Mouse (Mus musculus) heart, embryonic 10.5 days (tissue): ENCODE measurements around the gene Ppp1r9a. TPM values are rescaled to one million over a fixed set of nuclear protein-coding genes. Genes with fewer than 3 reads are reported as not detected.

ENCODE experiments used
- DNase-seq: peaks from one replicate; pipeline ENCODE4 v3.0.0-alpha.2; 2017; ENCODE audit warnings: low spot score
- H3K27ac ChIP-seq: fragments of 300-500 bp; sonication (generic); 2 replicates; pipeline ENCODE4 v1.5.1; 2016; ENCODE audit warnings: mild to moderate bottlenecking
- H3K27me3 ChIP-seq: fragments of 300-500 bp; sonication (generic); 2 replicates; pipeline ENCODE4 v1.6.1; 2016; ENCODE audit warnings: mild to moderate bottlenecking; ENCODE audit not compliant: poor library complexity, insufficient read depth, severe bottlenecking
- H3K36me3 ChIP-seq: fragments of 300-500 bp; sonication (generic); 2 replicates; pipeline ENCODE4 v1.6.1; 2016; ENCODE audit warnings: mild to moderate bottlenecking, moderate library complexity
- H3K4me1 ChIP-seq: fragments of 300-500 bp; sonication (generic); 2 replicates; pipeline ENCODE4 v1.6.1; 2016; ENCODE audit warnings: mild to moderate bottlenecking
- H3K4me3 ChIP-seq: fragments of 300-500 bp; sonication (generic); 2 replicates; pipeline ENCODE4 v1.5.1; 2016; ENCODE audit warnings: mild to moderate bottlenecking, moderate library complexity
- H3K9me3 ChIP-seq: fragments of 300-500 bp; sonication (generic); 2 replicates; pipeline ENCODE4 v1.6.1; 2016; ENCODE audit warnings: mild to moderate bottlenecking, moderate library complexity
- WGBS: fragments of 180-500 bp; shearing (Covaris S2); methylation state at CpG from one replicate; pipeline ENCODE4 v1.1.7; 2016; 5-methylcytosine and 5-hydroxymethylcytosine counted together
- polyA plus RNA-seq: library from polyadenylated mRNA; unstranded; fragments of >200 nt; fragmentation: Nextera tagmentation; extraction: Ambion mirVana; gene quantifications from 2 replicates; pipeline ENCODE4 v1.2.1, GENCODE M21; 2016

Ppp1r9a gene
- polyA plus RNA-seq, 1 experiment from 2014 or later = 21.4 TPM

DNA sequence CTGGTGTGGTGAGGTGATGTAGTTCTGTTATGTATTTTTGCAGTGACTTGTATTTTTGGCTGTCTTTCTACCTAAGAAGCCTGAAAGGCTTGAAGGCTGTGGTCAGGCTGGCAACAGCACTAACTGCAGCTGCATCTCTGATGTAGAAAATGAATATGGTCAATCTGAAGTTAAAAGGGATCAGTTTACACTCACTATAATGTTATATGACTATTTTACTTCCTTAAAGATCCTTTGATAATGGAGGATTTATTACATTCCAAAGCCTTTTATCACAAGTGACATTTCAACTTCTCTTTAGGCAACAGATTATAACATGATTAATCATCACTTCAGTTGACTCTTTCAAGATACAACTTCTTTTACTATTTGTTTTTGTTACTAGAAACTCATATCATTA lies 179.4 kb downstream of the Ppp1r9a start:
- DNase-seq = no peak
- Histone ChIP-seq H3K4me1 (peaks cover 5% of the 10 kb centered on the region), H3K27me3 (no peaks in the 10 kb centered on the region), H3K9me3 (no peaks in the 10 kb centered on the region), H3K36me3 (0 out of 2 replicates have a peak, but pooled peaks cover 7% of the 10 kb centered on the region), H3K4me3 (no peak overlapping the region), H3K27ac (no peak overlapping the region)

DNA sequence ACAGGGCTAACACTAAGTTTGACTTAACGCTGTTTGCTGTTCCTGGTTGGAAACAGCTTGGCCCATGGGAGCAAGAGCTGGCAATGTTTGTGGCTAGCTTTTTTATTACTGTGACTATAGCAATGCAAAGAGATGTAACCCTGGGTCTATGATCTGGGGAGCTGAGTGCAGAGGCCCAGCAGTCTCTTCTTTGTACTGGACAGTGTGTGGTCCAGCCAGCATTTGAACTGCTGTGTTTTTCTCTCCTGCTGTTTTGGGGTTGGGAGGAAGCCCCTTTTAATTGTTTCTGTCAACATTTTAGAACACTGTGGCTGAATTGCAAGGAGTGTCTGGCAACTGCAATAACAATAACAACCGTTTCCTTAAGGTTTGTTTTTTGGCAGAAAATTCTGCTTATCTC lies 180.0 kb downstream of the Ppp1r9a start:
- Histone ChIP-seq H3K27me3 (no peaks in the 10 kb centered on the region), H3K4me3 (no peak overlapping the region), H3K27ac (no peak overlapping the region), H3K4me1 (peaks cover 5% of the 10 kb centered on the region), H3K36me3 (0 out of 2 replicates have a peak, but pooled peaks cover 3% of the 10 kb centered on the region), H3K9me3 (no peaks in the 10 kb centered on the region)
- DNase-seq = no peak
- WGBS = 70% methylated on average over 2 of the region's 2 CpGs

DNA sequence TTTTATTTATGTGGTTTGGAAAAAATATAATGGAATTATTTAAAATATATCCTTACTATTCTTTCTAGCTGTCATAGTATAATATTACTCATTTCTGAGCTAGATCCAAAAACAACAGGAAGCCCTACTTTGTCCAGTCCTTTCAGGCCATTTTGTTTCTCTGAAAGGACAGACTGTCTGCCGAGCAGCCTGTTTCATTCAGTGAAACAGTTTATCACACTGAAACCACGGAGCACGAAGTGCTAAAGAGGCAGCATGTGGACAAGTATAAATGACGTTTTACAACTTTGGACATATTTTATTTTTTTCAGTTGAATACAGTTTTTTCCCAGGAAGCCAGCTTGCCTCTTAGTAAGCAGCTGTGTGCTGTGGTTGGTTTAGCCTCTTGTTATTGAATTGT lies 181.2 kb downstream of the Ppp1r9a start:
- no peak for DNase-seq
- Histone ChIP-seq H3K36me3 (no peaks in the 10 kb centered on the region), H3K27me3 (no peaks in the 10 kb centered on the region), H3K27ac (no peak overlapping the region), H3K9me3 (no peaks in the 10 kb centered on the region), H3K4me3 (no peak overlapping the region), H3K4me1 (peaks cover 5% of the 10 kb centered on the region)
- 57% methylated on average over 4 of the region's 4 CpGs for WGBS

DNA sequence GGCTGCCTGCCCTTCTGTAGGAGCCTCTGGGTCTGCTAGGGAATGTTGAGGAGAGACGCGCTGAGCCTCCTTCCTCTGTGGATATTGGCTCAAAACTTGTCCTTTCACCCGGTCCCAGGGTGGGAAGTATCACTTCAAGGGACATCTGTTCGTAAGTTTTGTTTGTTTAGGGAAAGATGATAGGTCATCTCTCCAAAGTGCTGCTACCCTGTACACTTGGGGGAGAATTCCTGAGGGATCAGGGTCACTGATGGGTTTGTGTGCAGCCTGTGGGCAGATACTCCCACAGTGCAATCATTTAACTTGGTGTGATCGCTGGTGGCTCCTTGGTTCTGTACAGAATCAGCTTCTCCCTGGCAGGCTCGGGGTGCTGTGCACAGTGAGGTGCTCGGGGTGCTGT lies 189.2 kb downstream of the Ppp1r9a start:
- no peak overlapping the region for H3K27ac ChIP-seq
- no peak for DNase-seq
- no peaks in the 10 kb centered on the region for H3K9me3 ChIP-seq
- H3K4me1 ChIP-seq = peaks cover 8% of the 10 kb centered on the region
- 78% methylated on average over 7 of the region's 7 CpGs for WGBS
- H3K36me3 ChIP-seq = no peaks in the 10 kb centered on the region
- no peak overlapping the region for H3K4me3 ChIP-seq
- no peaks in the 10 kb centered on the region for H3K27me3 ChIP-seq

DNA sequence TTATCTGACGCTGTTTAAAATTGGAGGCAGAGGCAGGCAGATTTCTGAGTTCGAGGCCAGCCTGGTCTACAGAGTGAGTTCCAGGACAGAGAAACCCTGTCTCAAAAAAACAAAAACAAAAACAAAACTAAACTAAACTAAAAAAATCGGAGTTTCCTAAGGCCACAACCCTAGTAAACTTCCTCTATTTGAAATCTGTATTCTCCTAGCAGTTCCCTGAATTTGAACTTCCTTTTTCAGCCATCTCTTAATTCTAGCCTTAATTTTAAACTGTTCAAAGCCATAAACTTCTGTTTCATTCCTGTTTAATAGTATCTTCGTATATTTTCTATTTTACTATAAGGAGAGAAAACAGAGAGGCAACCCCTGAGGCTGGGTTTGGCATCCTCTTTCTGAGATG lies 190.1 kb downstream of the Ppp1r9a start:
- no peaks in the 10 kb centered on the region for H3K36me3 ChIP-seq
- DNase-seq = no peak
- H3K9me3 ChIP-seq = no peaks in the 10 kb centered on the region
- H3K27ac ChIP-seq = peak overlapping the region; percentile 43; the same call in 1 of the 2 replicates
- 78% methylated on average over 4 of the region's 4 CpGs for WGBS
- no peak overlapping the region for H3K4me3 ChIP-seq
- peaks cover 8% of the 10 kb centered on the region for H3K4me1 ChIP-seq
- no peaks in the 10 kb centered on the region for H3K27me3 ChIP-seq

DNA sequence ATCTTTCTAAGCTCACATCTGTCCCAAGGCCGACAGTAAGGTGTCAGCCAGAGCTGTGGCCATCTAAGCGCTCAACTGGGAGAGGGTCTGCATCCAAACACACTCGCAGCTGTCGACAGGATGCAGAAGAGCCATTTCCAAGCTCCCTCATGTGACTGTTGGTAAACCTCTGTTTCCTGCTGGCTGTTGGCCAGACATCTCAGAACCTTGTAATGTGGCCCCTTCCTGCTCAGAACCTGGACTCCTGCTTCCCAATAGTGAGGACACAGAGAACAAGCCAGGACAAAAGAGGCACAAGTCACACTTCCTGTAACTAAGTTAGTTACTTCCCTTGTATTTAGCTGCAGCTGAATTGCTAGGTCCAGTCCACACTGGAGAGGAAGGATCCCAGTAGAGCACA lies 190.8 kb downstream of the Ppp1r9a start:
- H3K27me3 ChIP-seq = no peaks in the 10 kb centered on the region
- no peaks in the 10 kb centered on the region for H3K36me3 ChIP-seq
- H3K27ac ChIP-seq = peak overlapping the region; percentile 43; the same call in 1 of the 2 replicates
- no peak for DNase-seq
- H3K4me3 ChIP-seq = no peak overlapping the region
- no peaks in the 10 kb centered on the region for H3K9me3 ChIP-seq
- 27% methylated on average over 4 of the region's 4 CpGs for WGBS
- H3K4me1 ChIP-seq = peaks cover 8% of the 10 kb centered on the region

DNA sequence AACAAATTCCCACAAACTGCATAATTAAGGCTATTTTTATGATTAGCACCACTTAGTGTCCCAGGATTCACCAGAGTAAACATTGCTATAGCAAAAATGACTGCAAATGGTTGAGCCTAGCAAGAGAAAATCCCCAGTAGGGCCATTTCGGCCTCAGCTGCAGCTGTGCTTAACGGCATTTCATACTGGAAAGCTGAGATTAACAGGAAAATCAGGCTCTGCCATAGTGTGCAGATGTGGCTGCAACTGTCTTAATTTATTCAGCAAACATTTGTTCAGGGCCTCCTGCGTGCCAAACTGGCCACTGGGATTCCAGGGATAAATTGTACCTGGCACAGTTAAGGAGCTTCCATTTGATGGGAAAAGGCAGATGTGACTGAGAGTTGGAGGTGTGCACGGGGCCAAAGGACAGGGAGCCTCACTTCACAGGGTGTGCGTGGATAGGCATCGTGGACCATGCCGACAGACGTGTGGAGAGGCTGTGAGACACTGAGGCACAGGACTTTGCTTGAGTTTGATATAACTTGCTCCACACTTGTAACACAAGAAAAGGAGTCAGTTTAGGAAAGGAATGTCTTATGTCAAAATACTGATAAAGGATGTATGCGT lies 192.8 kb downstream of the Ppp1r9a start:
- Histone ChIP-seq H3K36me3 (no peaks in the 10 kb centered on the region), H3K9me3 (no peaks in the 10 kb centered on the region), H3K4me1 (peaks cover 8% of the 10 kb centered on the region), H3K27me3 (no peaks in the 10 kb centered on the region), H3K27ac (no peak overlapping the region), H3K4me3 (no peak overlapping the region)
- WGBS = 79% methylated on average over 9 of the region's 9 CpGs
- no peak for DNase-seq

DNA sequence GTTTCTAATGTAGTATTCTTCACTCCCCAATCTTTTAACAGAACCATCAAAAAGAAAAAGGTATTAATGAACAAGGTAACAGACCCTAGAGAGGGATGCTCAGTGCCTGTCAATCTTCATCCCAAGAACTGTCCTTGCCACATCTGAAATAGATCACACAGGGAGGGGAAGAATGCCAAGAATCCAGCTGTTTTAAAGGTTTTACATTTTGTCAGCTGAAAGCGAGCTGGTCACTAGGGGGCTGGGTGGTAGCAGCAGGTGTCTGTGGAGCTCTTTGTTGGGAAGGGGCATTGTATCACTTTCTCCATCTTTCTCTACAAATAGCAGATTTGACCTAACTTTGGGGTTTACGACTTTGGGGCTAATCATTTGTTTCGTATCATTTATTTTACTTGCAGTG lies 194.6 kb downstream of the Ppp1r9a start:
- no peak overlapping the region for H3K27ac ChIP-seq
- no peaks in the 10 kb centered on the region for H3K36me3 ChIP-seq
- H3K9me3 ChIP-seq = no peaks in the 10 kb centered on the region
- H3K27me3 ChIP-seq = no peaks in the 10 kb centered on the region
- no peak overlapping the region for H3K4me3 ChIP-seq
- DNase-seq = no peak
- peaks cover 8% of the 10 kb centered on the region for H3K4me1 ChIP-seq
- WGBS = 69% methylated on average over 3 of the region's 3 CpGs

DNA sequence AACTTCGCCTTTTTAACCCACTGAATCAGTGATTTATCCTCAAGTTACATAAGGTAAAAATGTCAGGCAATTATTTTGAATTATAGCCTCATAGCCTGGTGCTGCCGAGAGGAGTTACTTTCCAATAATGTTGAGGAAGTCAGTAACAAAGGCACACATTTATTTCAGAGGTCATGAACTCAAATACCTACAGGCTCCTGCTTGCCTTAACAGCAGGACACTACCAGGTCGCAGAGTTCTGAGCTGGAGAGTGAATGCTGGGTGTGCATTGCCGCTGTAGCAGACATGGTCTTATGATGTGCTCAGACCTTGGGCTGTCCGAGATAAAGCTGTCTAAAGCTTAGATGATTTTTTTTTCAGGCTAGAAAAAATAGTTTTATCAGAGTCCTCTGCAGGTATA lies 196.6 kb downstream of the Ppp1r9a start:
- no peak for DNase-seq
- Histone ChIP-seq H3K36me3 (no peaks in the 10 kb centered on the region), H3K4me3 (no peak overlapping the region), H3K27ac (no peak overlapping the region), H3K27me3 (no peaks in the 10 kb centered on the region), H3K9me3 (no peaks in the 10 kb centered on the region), H3K4me1 (peaks cover 9% of the 10 kb centered on the region)
- 55% methylated on average over 5 of the region's 5 CpGs for WGBS

DNA sequence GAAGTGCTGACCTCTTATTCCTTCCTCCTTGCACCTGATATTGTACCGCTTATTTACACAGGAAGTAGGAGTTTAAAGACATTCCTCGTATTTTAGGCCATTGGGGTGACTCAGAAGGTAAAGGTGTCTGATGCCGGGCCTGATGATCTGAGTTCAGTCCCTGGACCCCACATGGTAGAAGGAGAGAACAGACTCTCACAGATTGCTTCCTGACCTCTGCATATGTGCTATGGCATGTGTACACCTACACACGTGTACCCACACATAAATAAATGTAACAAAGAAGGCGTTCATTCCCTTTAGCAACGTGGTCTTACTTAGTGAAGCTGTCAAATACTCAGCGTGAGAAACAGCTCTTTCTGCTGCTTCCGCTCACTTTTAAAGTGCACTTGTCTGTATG lies 197.1 kb downstream of the Ppp1r9a start:
- H3K4me1 ChIP-seq = peaks cover 9% of the 10 kb centered on the region
- DNase-seq = no peak
- H3K27ac ChIP-seq = no peak overlapping the region
- 74% methylated on average over 8 of the region's 8 CpGs for WGBS
- H3K36me3 ChIP-seq = no peaks in the 10 kb centered on the region
- H3K9me3 ChIP-seq = no peaks in the 10 kb centered on the region
- H3K4me3 ChIP-seq = no peak overlapping the region
- no peaks in the 10 kb centered on the region for H3K27me3 ChIP-seq

DNA sequence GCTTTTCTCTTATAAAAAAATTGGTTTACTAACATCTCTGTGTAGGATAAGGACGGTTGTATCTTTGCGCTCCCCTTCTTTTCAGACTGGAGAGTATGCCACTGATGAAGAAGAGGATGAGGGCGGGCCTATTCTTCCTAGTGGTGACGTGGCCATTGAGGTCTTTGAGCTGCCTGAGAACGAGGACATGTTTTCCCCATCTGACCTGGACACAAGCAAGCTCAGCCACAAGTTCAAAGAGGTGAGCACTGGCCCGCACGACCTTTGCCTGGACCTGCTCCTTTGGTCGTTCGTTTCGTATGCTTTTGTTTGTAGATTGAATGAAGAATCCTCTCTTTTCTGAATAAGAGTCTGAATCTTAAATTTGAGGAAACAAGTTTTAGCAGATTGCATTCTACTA lies 197.6 kb downstream of the Ppp1r9a start:
- no peaks in the 10 kb centered on the region for H3K27me3 ChIP-seq
- no peak for DNase-seq
- no peak overlapping the region for H3K27ac ChIP-seq

DNA sequence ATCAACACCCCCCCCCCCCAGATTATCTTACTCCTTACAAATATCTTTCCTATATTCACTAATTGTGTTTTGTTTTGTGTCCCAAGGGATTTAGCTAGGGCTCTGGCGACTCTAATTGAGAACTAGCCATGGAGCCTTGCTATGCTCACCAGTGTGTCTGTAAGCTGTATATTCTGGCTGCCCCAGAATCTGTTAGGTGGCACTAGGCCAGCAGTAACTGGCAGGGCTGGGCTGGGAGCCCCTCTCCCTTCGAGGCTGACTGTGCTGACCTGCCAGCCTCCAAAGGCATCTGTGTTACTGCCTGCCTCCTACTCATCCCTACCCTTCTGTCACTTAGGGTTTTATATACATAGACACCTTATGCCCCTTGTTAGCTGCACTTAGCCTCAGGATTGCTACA lies 200.0 kb downstream of the Ppp1r9a start:
- H3K4me3 ChIP-seq = no peak overlapping the region
- no peak for DNase-seq
- H3K9me3 ChIP-seq = no peaks in the 10 kb centered on the region
- 0 out of 2 replicates have a peak overlapping the region, but pooled peaks have one; percentile 7 for H3K27ac ChIP-seq
- whole genome bisulfite sequencing = 56% methylated on average over 2 of the region's 2 CpGs
- no peaks in the 10 kb centered on the region for H3K36me3 ChIP-seq
- H3K27me3 ChIP-seq = no peaks in the 10 kb centered on the region
- H3K4me1 ChIP-seq = peaks cover 15% of the 10 kb centered on the region

More for the DNA sequence above, 197.6 kb downstream of the Ppp1r9a start:
- Histone ChIP-seq H3K4me3 (no peak overlapping the region), H3K9me3 (no peaks in the 10 kb centered on the region), H3K36me3 (no peaks in the 10 kb centered on the region), H3K4me1 (peaks cover 9% of the 10 kb centered on the region)
- WGBS = 85% methylated on average over 10 of the region's 10 CpGs

DNA sequence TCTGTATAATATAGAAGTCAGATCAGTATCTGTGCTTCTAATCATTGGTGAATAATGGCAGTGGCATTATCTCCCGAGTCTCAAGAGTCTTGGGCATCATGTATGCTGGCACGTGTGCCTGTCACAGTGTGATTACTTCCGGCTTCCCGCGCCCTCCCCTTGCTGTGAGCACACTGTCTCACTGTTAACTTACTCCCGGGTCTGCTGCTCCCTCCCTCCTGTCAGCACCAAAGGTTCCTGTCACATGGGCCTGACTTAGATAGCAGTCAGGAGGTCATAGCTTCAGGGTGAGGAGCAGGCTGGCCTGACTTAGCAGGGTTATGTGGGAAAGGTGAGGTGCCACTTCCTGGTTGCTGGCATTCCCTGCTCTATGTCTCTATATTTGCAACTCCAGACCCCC lies 201.1 kb downstream of the Ppp1r9a start:
- peaks cover 24% of the 10 kb centered on the region for H3K4me1 ChIP-seq
- H3K36me3 ChIP-seq = no peaks in the 10 kb centered on the region
- H3K27ac ChIP-seq = peak overlapping the region; percentile 63
- peak; percentile 87 for DNase-seq
- no peaks in the 10 kb centered on the region for H3K9me3 ChIP-seq
- 10% methylated on average over 6 of the region's 6 CpGs for WGBS
- no peak overlapping the region for H3K4me3 ChIP-seq
- H3K27me3 ChIP-seq = no peaks in the 10 kb centered on the region

DNA sequence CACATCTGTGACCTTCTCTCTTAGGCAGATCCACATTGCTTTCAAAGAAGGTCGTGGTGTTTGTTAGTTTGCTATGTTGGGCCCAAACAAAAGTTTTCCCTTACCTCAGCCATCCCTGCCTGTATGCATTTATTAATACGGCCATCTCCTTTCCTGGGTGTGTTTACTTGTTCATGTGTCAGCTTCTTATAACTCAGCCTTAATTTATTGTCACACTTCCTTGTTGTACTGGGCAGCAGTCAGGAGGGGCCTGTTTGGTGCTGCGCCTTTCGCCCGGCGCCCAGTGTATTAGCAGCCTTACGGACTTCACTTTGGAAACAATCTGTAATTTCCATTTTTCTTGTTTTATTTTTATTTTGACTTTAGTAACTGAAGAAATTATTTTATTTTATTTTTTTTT lies 201.5 kb downstream of the Ppp1r9a start:
- H3K9me3 ChIP-seq = no peaks in the 10 kb centered on the region
- no peaks in the 10 kb centered on the region for H3K27me3 ChIP-seq
- peak overlapping the region; percentile 63 for H3K27ac ChIP-seq
- no peaks in the 10 kb centered on the region for H3K36me3 ChIP-seq
- 87% methylated on average over 7 of the region's 7 CpGs for WGBS
- H3K4me1 ChIP-seq = peaks cover 27% of the 10 kb centered on the region
- H3K4me3 ChIP-seq = no peak overlapping the region
- no peak for DNase-seq
